Mouse (Mus musculus) MEL (cell line): ENCODE measurements around the gene Anxa8. TPM values are rescaled to one million over a fixed set of nuclear protein-coding genes. Genes with fewer than 3 reads are reported as not detected.

Source experiments
- DNase-seq: peaks from one replicate; pipeline ENCODE4 v3.0.0; 2011; ENCODE audit warnings: low read depth, low spot score
- H3K27ac ChIP-seq: 2 replicates; pipeline ENCODE4 v1.5.1; 2012; ENCODE audit warnings: low read depth, mild to moderate bottlenecking, control low read depth, low read length, moderate library complexity; ENCODE audit not compliant: control insufficient read depth
- H3K27me3 ChIP-seq, 2 experiments: fragments of 150-350 bp in 1 of 2; sonication (generic) in 1 of 2; 2 replicates each; pipeline ENCODE4 v1.6.1; 2012; ENCODE audit warnings: low read length in 2 of 2, mild to moderate bottlenecking in 2 of 2, improper control_type of control experiment in 1 of 2, moderate library complexity in 1 of 2; ENCODE audit not compliant: insufficient read depth in 2 of 2, control insufficient read depth in 1 of 2
- H3K36me3 ChIP-seq, 2 experiments: 2 replicates each; pipeline ENCODE4 v1.6.1; 2012 to 2014; ENCODE audit warnings: low read length in 2 of 2, improper control_type of control experiment in 1 of 2, inconsistent platforms in 1 of 2, mild to moderate bottlenecking in 1 of 2; ENCODE audit not compliant: insufficient read depth in 2 of 2, control insufficient read depth in 1 of 2
- H3K4me1 ChIP-seq, 2 experiments: fragments of 150-350 bp in 1 of 2; sonication (generic) in 1 of 2; 2 replicates each; pipeline ENCODE4 v1.6.1; 2012; ENCODE audit warnings: low read length in 2 of 2, improper control_type of control experiment in 1 of 2, mild to moderate bottlenecking in 1 of 2; ENCODE audit not compliant: insufficient read depth in 2 of 2, control insufficient read depth in 1 of 2
- H3K4me3 ChIP-seq, 2 experiments: fragments of 150-350 bp in 1 of 2; sonication (generic) in 1 of 2; 2 replicates each; pipeline ENCODE4 v1.5.1; 2012; ENCODE audit warnings: low read depth in 2 of 2, low read length in 2 of 2, mild to moderate bottlenecking in 2 of 2, moderate library complexity in 2 of 2, control low read depth in 1 of 2, improper control_type of control experiment in 1 of 2; ENCODE audit not compliant: control insufficient read depth in 1 of 2, insufficient read depth in 1 of 2
- H3K79me2 ChIP-seq: 2 replicates; pipeline ENCODE4 v1.6.1; 2012; ENCODE audit warnings: mild to moderate bottlenecking, low read length, moderate library complexity; ENCODE audit not compliant: control insufficient read depth, poor library complexity, insufficient read depth
- H3K9ac ChIP-seq: 2 replicates; pipeline ENCODE4 v1.6.1; 2012; ENCODE audit warnings: low read depth, mild to moderate bottlenecking, control low read depth, low read length, moderate library complexity; ENCODE audit not compliant: control insufficient read depth, poor library complexity, severe bottlenecking
- H3K9me3 ChIP-seq: fragments of 150-350 bp; sonication (generic); replicated peaks from 2 replicates; pipeline ENCODE4 v1.6.1; 2012; ENCODE audit warnings: mild to moderate bottlenecking, low read length, improper control_type of control experiment, moderate library complexity; ENCODE audit not compliant: insufficient read depth
- BHLHE40 ChIP-seq: IDR thresholded peaks from 2 replicates; pipeline ENCODE4 v1.6.1; 2012; ENCODE audit warnings: low read depth, mild to moderate bottlenecking, inconsistent platforms, low read length, improper control_type of control experiment, borderline replicate concordance
- HCFC1 ChIP-seq: IDR thresholded peaks from 2 replicates; pipeline ENCODE4 v1.6.1; 2012; ENCODE audit warnings: low read depth, mild to moderate bottlenecking, inconsistent platforms, low read length, improper control_type of control experiment, moderate library complexity
- KAT2A ChIP-seq: conservative IDR thresholded peaks from 2 replicates; pipeline ENCODE4 v1.6.1; 2012; ENCODE audit warnings: low read depth, low read length, improper control_type of control experiment, inconsistent platforms
- MEF2A ChIP-seq: IDR thresholded peaks from 2 replicates; pipeline ENCODE4 v1.6.1; 2014; ENCODE audit warnings: low read depth, mild to moderate bottlenecking, inconsistent platforms, low read length, improper control_type of control experiment; ENCODE audit not compliant: poor library complexity, insufficient replicate concordance, severe bottlenecking; ENCODE audit errors: extremely low read depth
- NRF1 ChIP-seq: IDR thresholded peaks from 2 replicates; pipeline ENCODE4 v1.6.1; 2014; ENCODE audit warnings: low read depth, mild to moderate bottlenecking, inconsistent platforms, low read length, improper control_type of control experiment, moderate library complexity; ENCODE audit not compliant: poor library complexity, insufficient read depth, severe bottlenecking
- POLR2A ChIP-seq, 2 experiments: IDR thresholded peaks; 2 replicates each; pipeline ENCODE4 v1.6.1; 2011 to 2012; ENCODE audit warnings: low read length in 2 of 2, mild to moderate bottlenecking in 2 of 2, control low read depth in 1 of 2, improper control_type of control experiment in 1 of 2, low read depth in 1 of 2, moderate library complexity in 1 of 2; ENCODE audit not compliant: control insufficient read depth in 1 of 2, insufficient read depth in 1 of 2, poor library complexity in 1 of 2
- RAD21 ChIP-seq: IDR thresholded peaks from 2 replicates; pipeline ENCODE4 v1.6.1; 2011; ENCODE audit warnings: mild to moderate bottlenecking, low read depth, low read length, improper control_type of control experiment
- RCOR1 ChIP-seq: IDR thresholded peaks from 2 replicates; pipeline ENCODE4 v1.6.1; 2012; ENCODE audit warnings: low read depth, mild to moderate bottlenecking, inconsistent platforms, low read length, improper control_type of control experiment
- SIN3A ChIP-seq: IDR thresholded peaks from 2 replicates; pipeline ENCODE4 v1.6.1; 2012; ENCODE audit warnings: low read length, improper control_type of control experiment, inconsistent platforms
- SMC3 ChIP-seq: IDR thresholded peaks from 2 replicates; pipeline ENCODE4 v1.6.1; 2011; ENCODE audit warnings: low read depth, low read length, improper control_type of control experiment
- UBTF ChIP-seq: IDR thresholded peaks from 2 replicates; pipeline ENCODE4 v1.6.1; 2012; ENCODE audit warnings: low read depth, mild to moderate bottlenecking, inconsistent platforms, low read length, improper control_type of control experiment, moderate library complexity, borderline replicate concordance; ENCODE audit not compliant: insufficient read depth
- USF1 ChIP-seq: IDR thresholded peaks from 2 replicates; pipeline ENCODE4 v1.6.1; 2014; ENCODE audit warnings: low read depth, mild to moderate bottlenecking, inconsistent platforms, low read length, improper control_type of control experiment, moderate library complexity
- USF2 ChIP-seq, 2 experiments: IDR thresholded peaks; 2 replicates each; pipeline ENCODE4 v1.6.1; 2011 to 2012; ENCODE audit warnings: improper control_type of control experiment in 2 of 2, low read length in 2 of 2, borderline replicate concordance in 1 of 2, inconsistent platforms in 1 of 2, low read depth in 1 of 2, mild to moderate bottlenecking in 1 of 2; ENCODE audit not compliant: insufficient read depth in 1 of 2
- ZC3H11A ChIP-seq: IDR thresholded peaks from 2 replicates; pipeline ENCODE4 v1.6.1; 2012; ENCODE audit warnings: low read depth, mild to moderate bottlenecking, inconsistent platforms, low read length, improper control_type of control experiment
- ZKSCAN1 ChIP-seq: IDR thresholded peaks from 2 replicates; pipeline ENCODE4 v1.6.1; 2012; ENCODE audit warnings: low read depth, mild to moderate bottlenecking, inconsistent platforms, low read length, improper control_type of control experiment, moderate library complexity
- ZMIZ1 ChIP-seq: IDR thresholded peaks from 2 replicates; pipeline ENCODE4 v1.6.1; 2012; ENCODE audit warnings: low read depth, mild to moderate bottlenecking, inconsistent platforms, low read length, improper control_type of control experiment, moderate library complexity
- polyA plus RNA-seq, 2 experiments: library from polyadenylated mRNA; stranded (reverse) in 1 of 2; unstranded in 1 of 2; fragments of >175 nt in 1 of 2; fragments of >200 nt in 1 of 2; gene quantifications; 2 replicates each; pipeline versions ENCODE4 v1.2.1 to v1.2.4; 2012; ENCODE audit warnings: low replicate concordance in 2 of 2, low read depth in 1 of 2; ENCODE audit not compliant: insufficient read length in 2 of 2, insufficient read depth in 1 of 2, missing spikeins in 1 of 2
- total RNA-seq: library from RNA; depleted of rRNA; stranded (reverse); fragments of 300-350 nt; gene quantifications from 2 replicates; pipeline ENCODE4 v1.2.3, GENCODE M21; 2012

Gene Anxa8
- total and polyA plus RNA-seq, 3 experiments = not detected

GRCm38 (mm10) chr14:34139671-34140664, 54.2 kb downstream of the Anxa8 start:
- no peaks in the 10 kb centered on the region for H3K9me3 ChIP-seq
- no peak overlapping the region for H3K27ac ChIP-seq
- no peak for DNase-seq
- no peaks in the 10 kb centered on the region for H3K79me2 ChIP-seq
- no peak overlapping the region for H3K9ac ChIP-seq
- no peaks in the 10 kb centered on the region for H3K36me3 ChIP-seq
- H3K4me3 ChIP-seq = no peak overlapping the region
- no peaks in the 10 kb centered on the region for H3K4me1 ChIP-seq
- no peaks in the 10 kb centered on the region; a peak in 1 of 4 replicates for H3K27me3 ChIP-seq
- no peak for TF ChIP-seq USF1

GRCm38 (mm10) chr14:34142316-34142715, 56.5 kb downstream of the Anxa8 start:
- Histone ChIP-seq H3K79me2 (no peaks in the 10 kb centered on the region), H3K27ac (no peak overlapping the region), H3K4me3 (no peak overlapping the region), H3K36me3 (no peaks in the 10 kb centered on the region), H3K9me3 (no peaks in the 10 kb centered on the region), H3K9ac (no peak overlapping the region), H3K4me1 (no peaks in the 10 kb centered on the region), H3K27me3 (no peaks in the 10 kb centered on the region; a peak in 1 of 4 replicates)
- TF ChIP-seq ZMIZ1 (no peak), KAT2A (no peak), BHLHE40 (no peak), RCOR1 (no peak), HCFC1 (no peak), ZC3H11A (no peak), SMC3 (no peak), NRF1 (no peak), SIN3A (no peak), UBTF (no peak), POLR2A (IDR thresholded peaks at IDR 0.05; ENCODE audit: control insufficient read depth in 1 of 2, insufficient read depth in 1 of 2, low read depth in 1 of 2, low read length in 2 of 2, poor library complexity in 1 of 2) (no peak), ZKSCAN1 (no peak), RAD21 (no peak), MEF2A (no peak), USF2 (IDR thresholded peaks at IDR 0.05; ENCODE audit: borderline replicate concordance in 1 of 2, insufficient read depth in 1 of 2, low read depth in 1 of 2, low read length in 2 of 2) (no peak), USF1 (no peak)
- no peak for DNase-seq
